Comparison of ENCODE assay signal across 8 mouse cellular contexts in genomic region chr1:189107841-189108240, GRCm38 (mm10).
A peak's percentile ranks its signal among the peaks of the same experiment; 100 is the strongest.
DNase-seq lines count a peak whose midpoint lies in the region; ATAC-seq and TF ChIP-seq lines count a peak whose summit lies in the region.
"Had no signal": no experiment of that assay in that cellular context is flagged by ENCODE, and none has a peak within 500 bp of the region (broad histone marks: within the 10 kb centered on the region; RNA-seq: fewer than 3 reads in every experiment).

No protein-coding gene starts in this region.

- TF ChIP-seq CTCF in lung, embryonic 14.5 days (IDR thresholded peaks at IDR 0.05; ENCODE audit: low read depth): no peak

- peak; percentile 69 for DNase-seq in lung, embryonic 14.5 days
- no peak for DNase-seq in lung, postnatal 36 days
- DNase-seq in hindbrain, embryonic 14.5 days (ENCODE audit: low spot score): no peak
- DNase-seq in left cerebral cortex, postnatal 14 days (ENCODE audit: low spot score in 2 of 2): peak; percentile 27 to 41
- DNase-seq in right cerebral cortex, postnatal 14 days: peak; percentile 43
- no peak for DNase-seq in thymus, postnatal 10 days (ENCODE audit: low spot score in 2 of 2)

- peaks cover 6% of the 10 kb centered on the region for H3K4me1 ChIP-seq in lung, embryonic 14.5 days (ENCODE audit: insufficient read depth)
- no peaks in the 10 kb centered on the region for H3K4me1 ChIP-seq in hindbrain, embryonic 14.5 days (replicated peaks; ENCODE audit: control insufficient read depth, insufficient read depth, low read length)

- no peaks in the 10 kb centered on the region for H3K36me3 ChIP-seq in lung, embryonic 14.5 days (ENCODE audit: insufficient read depth)
- H3K36me3 ChIP-seq in hindbrain, embryonic 14.5 days (replicated peaks; ENCODE audit: control insufficient read depth, insufficient read depth): no peaks in the 10 kb centered on the region

- ATAC-seq in lung, embryonic 14.5 days (ENCODE audit: insufficient read depth): peak; percentile 74
- ATAC-seq in hindbrain, embryonic 14.5 days (ENCODE audit: low FRiP score): no peak
- ATAC-seq in CD4-positive, CD25-positive, alpha-beta regulatory T cell, adult 4 months: no peak

- peak overlapping the region; percentile 68 for H3K27ac ChIP-seq in lung, embryonic 14.5 days (ENCODE audit: low read depth)
- H3K27ac ChIP-seq in hindbrain, embryonic 14.5 days: no peak overlapping the region
- H3K27ac ChIP-seq: liver, embryonic 14.5 days had no signal

- no peaks in the 10 kb centered on the region for H3K27me3 ChIP-seq in lung, embryonic 14.5 days (ENCODE audit: insufficient read depth, low read length)
- H3K27me3 ChIP-seq in hindbrain, embryonic 14.5 days (ENCODE audit: control insufficient read depth, insufficient read depth, low read length): no peaks in the 10 kb centered on the region

- 45% methylated on average over 8 of the region's 8 CpGs for WGBS in lung, embryonic 14.5 days
- whole genome bisulfite sequencing in hindbrain, embryonic 14.5 days: 59% methylated on average over 8 of the region's 8 CpGs

- no peak overlapping the region for H3K4me2 ChIP-seq in lung, embryonic 14.5 days
- 0 out of 2 replicates have a peak overlapping the region, but pooled peaks have one; percentile 0 for H3K4me2 ChIP-seq in hindbrain, embryonic 14.5 days (replicated peaks)

- no peak overlapping the region for H3K4me3 ChIP-seq in lung, embryonic 14.5 days (ENCODE audit: low read depth, low read length)
- H3K4me3 ChIP-seq in hindbrain, embryonic 14.5 days (replicated peaks; ENCODE audit: low read length): no peak overlapping the region

- H3K9me3 ChIP-seq in lung, embryonic 14.5 days (ENCODE audit: low read depth, low read length): no peaks in the 10 kb centered on the region
- no peaks in the 10 kb centered on the region for H3K9me3 ChIP-seq in hindbrain, embryonic 14.5 days (ENCODE audit: control insufficient read depth, low read length)

- no peak overlapping the region for H3K9ac ChIP-seq in lung, embryonic 14.5 days
- no peak overlapping the region for H3K9ac ChIP-seq in hindbrain, embryonic 14.5 days
- H3K9ac ChIP-seq: liver, embryonic 14.5 days had no signal

- intact Hi-C loops in left cerebral cortex, postnatal 14 days (cut with DNase I): no loop called here

Comparison
In these comparisons a context has a peak if more than half of its experiments do, and no peak if none do; other contexts are left out.
1. DNase-seq: peak in lung, embryonic 14.5 days (single experiment), left cerebral cortex, postnatal 14 days (2 of 2) and right cerebral cortex, postnatal 14 days (single experiment); none in lung, postnatal 36 days (single experiment), hindbrain, embryonic 14.5 days (single experiment) and thymus, postnatal 10 days (0 of 2).